Mouse (Mus musculus): Measurements from ENCODE around the gene Trmt1. TPM values are rescaled to one million over a fixed set of nuclear protein-coding genes. Genes with fewer than 3 reads are reported as not detected.
A peak's percentile ranks its signal among the peaks of the same experiment; 100 is the strongest.

Gene Trmt1
- 100 to 1,000 TPM in 2 of 4 experiments, 10 to 100 TPM in 2; 75.4 to 109 (median 88.5) TPM for total RNA-seq (2022)

DNA sequence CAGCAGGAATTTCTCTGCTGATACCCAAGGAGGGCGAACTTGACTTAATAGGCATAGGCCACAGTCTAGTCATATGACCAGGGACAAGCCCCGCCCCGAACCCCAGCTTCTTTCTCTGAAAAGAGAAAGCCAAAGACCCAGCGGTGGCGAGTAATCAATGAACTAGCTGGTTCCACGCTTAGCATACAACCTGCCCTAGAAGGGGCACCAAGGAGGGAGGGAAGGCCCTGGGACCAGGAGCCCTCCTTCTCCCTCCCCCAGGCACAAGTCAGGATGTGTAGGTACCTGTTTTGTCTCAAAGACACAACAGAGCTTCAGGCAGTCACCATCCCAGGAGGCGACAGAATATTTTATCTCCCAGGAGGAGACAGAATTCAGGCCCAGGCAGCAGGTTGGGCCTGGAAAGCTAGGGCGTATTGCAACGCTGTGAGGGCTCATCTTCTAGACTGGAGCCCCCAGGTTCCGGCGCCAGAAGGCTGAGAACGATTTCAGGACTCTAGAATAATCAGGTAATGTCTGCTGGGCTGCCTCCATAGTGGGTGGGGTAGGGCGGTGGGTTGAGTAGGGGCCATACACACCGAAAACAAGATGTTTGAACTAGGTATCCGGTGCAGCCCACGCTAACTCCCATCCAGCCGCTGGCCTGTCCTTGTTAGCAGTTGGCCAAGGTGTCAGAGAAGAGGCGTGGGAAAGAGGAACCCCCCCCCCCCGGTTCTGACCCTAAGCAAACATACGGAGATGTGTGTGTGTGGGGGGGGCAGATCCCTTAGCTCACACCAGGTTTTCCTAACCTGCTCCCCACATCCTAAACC, at the start of gene Trmt1:
Gene Trmt1 (plus strand): TSS at position 117 of the 812 bp plus-strand sequence.
- no peak for DNase-seq

DNA sequence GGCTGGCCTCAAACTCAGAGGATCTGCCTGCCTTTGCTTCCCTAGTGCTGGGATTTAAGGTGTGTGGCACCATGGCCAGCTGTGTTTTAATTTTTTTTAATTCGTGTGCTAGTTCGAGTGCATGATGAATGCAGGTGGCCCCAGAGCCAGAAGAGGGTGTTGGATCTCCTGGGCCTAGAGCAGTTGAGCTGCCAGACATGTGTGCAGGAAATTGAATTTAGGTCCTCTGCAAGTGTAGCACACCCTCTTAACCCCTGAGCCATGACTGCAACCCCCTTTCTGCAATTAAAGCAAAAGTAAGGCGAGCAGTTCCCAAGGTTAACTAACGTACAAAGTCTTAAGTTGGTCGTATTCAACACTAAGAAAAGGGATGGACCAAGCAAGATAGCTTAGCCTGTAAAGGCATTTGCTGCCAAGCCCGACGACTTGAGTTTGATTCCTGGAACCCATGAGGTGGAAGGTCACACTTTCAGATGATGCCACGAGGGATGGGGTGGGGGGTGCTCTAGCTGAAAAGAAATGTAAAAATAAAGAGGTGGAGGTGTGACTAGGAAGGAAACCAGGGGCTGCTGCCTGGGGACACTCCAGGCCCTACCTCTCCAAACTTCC, 48.1 kb upstream of the Trmt1 start:
- DNase-seq = no peak

GRCm38 (mm10) chr8:84638555-84639161, 47.4 kb upstream of the Trmt1 start:
- DNase-seq = no peak

DNA sequence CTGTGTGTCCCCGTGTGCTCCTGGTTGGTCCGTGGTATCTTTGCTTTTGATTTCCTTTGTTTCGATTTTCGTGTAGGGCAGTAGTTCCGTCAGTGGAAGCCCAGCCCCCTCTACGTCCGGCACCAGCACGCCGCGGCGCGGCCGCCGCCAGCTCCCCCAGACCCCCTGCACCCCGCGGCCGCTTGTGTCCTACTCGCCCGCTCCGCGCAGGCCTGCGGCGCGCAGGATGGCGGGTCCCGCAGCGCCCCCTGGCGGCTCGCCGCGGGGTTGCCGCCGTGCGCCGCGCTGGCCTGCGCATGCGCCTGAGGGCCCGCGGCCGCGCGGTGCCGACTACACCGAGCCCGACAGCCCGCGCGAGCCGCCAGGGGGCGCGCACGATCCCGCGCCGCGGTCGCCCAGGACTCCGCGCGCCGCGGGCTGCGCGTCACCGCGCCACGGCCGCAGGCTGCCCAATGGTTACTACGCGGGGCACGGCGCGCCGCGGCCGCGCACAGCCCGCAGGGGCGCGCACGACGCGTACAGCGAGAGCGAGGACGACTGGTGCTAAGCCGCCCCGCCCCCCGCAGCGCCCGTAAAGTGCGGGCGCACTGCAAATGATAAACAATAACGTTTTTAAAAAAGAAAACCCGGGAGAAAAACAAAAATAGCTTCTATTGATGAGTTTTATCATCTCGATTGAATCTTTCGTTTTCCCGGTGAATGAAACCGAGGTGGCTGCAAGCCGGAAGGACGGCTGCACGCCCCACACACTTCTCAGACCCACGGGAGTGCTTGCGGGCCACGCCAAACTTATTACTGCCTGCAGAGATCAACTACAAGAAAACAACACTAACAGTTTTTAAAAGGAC, 46.7 kb upstream of the Trmt1 start:
- peak; percentile 89 for DNase-seq

- DNase-seq = no peak
These were observed 46.0 kb upstream of the Trmt1 start for GRCm38 (mm10) chr8:84640010-84640588.

- no peak for DNase-seq
These were observed 45.4 kb upstream of the Trmt1 start for GRCm38 (mm10) chr8:84640617-84641294.

- no peak for DNase-seq
These were observed 44.3 kb upstream of the Trmt1 start for GRCm38 (mm10) chr8:84641578-84642361.

DNA sequence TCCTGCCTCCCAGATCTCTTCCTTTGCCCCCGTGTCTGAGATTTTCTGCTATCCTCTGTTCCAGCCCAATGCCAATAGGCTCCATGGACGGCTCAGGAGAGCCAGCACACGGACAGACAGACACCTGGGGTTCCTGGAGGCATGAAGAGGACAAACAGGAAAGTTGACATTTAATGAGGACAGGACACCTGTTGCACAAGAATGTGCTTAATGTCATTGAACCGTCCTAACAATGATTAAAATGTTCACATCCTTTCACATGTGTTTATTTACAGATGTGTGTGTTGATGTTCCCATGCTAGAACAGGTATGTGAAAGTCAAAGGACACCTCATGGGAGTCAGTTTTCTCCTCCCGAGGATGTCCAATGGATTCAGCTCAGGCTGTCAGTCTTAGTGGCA, 43.1 kb upstream of the Trmt1 start:
- no peak for DNase-seq

GRCm38 (mm10) chr8:84646800-84647199, 39.3 kb upstream of the Trmt1 start:
- DNase-seq = no peak

DNA sequence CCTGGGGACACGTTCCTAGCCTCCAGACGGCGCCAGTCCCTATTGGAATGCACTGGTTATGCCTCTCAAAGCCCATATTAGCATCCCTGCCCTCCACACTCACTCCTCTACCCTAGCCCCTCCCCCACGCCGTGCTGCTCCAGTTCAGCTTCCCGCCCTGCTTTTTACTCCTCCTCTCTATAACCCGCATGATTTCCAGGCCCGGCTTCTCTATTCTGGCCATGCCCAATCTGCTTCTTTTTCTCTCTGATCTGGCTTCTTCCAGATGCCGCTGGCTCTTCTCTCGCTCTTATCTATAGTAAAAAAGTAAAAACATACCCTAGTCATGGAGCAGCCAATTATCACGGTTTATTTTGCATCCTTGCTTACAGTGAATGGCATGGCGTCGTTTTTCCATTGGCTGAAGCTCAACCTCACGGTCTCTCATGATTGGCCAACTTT, 38.6 kb upstream of the Trmt1 start:
- DNase-seq = no peak

DNA sequence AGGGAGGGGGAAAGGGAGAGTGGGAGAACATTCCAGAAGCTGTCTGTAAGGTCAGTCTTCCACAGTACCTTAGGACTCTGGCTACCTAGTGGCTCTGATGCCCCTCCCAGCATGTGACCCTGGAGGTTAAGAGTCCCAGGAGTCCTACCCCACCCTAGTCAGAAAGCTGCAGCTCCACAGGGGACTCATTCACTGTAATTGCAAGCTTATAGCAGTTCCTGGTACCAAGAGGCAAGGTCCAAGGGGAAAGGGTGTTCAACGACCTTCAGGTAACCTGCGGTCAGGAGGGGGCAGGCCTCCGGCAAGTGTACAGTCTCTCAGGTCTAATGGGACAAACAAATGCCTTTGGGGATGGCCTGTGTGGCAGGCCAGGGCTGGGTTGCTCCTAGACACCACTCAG, 35.9 kb upstream of the Trmt1 start:
- DNase-seq = no peak

- DNase-seq = no peak
These were observed 32.9 kb upstream of the Trmt1 start for GRCm38 (mm10) chr8:84653092-84653631.

- no peak for DNase-seq
These were observed 31.5 kb upstream of the Trmt1 start for GRCm38 (mm10) chr8:84654597-84654996.

DNA sequence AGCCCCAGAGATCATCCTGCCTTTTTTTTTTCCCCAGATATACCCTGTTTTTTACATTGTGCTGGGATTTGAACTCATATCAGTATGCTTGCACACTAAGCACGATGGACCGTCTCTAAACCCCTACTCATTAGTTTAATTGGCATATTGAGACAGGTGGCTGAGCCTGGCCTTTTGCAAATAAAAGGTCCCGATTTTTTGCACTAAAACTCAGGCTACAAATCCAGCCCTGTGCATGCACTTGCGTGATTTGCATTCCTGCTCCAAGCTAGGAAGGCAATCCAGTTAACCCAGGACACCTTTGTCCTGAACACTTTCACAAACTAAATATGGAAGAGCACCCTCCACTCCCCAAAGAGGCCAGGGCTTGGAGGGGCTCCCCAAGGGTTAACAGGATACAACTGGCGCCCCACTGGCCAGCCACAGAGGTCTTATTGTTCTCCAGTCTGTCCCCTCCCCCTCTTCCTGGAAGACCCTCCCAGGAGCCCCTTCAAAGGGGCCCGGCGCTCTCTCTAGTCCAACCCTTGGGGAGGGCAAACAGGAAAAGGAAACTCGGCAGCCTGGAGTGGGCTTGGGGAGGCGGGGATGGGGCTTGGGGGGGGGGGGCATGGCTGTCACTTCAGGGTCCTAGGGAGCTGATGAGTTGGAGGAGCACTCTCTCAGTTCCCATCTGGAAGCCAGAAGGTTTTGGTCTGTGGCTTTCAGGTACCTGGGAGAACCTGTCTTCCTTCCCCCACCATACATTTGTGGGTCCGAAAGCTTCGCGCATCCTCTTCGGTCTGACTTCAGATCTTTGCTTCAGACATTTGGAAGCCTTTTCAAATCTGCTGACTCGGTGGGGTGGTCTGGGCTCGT, 30.5 kb upstream of the Trmt1 start:
- no peak for DNase-seq

DNA sequence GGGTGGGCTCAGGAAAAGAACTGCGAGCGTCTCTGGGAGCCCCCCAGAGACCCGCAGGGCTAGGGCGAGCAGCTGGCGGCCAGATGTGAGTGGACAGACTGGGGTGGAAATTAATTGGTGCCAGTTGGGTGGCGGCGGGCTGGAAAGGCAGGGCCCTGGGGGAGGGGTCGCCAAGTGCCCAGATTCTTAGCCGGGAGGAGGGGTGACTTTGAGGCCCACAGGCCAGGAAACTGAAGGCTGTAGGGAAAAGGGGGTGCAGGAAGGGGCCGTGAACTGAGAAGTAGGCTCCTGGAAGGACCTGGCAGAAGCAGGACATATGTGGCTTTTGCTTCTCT, 29.9 kb upstream of the Trmt1 start:
- DNase-seq = no peak

DNA sequence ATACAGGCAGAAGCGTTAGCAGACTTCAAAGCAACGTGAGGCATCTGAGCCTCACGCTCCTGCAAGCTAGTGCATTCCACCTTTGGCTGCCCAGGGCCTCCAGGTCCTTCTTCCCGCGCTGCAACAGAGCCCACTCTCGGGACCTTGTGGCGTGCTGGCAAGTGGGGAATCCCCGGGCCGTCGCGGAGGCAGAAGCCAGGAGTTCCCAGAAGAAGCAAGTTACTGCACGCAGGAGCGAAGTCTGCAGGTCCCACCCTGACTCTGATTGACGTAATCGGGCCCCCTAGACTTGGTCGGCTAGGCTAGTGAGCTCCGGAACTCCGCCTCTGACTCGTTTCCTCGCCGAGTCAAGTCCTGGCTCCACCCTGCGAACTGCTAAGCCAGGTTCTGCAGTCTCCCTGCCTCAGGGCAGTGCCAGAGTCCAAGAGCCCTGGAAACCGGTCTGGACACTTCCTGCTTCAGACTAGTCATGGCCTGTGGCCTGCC, 29.4 kb upstream of the Trmt1 start:
- DNase-seq = peak; percentile 65

DNA sequence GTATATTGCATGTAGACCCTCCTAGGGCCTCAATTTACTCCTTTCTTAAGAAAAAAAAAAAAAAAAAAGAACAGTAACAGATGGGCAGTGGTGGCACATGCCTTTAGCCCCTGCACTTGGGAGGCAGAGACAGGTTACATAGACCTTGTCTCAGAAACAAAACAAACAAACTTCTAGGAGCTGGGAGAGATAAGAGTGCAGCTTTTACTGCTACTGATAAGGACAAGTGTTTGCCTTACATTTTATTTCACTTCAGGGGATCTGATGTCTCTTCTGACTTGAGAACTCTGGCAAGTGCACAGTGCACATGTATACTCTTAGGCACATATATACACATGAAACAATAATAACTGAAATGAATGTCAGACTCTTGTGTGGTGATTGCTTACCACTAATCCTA, 28.9 kb upstream of the Trmt1 start:
- no peak for DNase-seq

DNA sequence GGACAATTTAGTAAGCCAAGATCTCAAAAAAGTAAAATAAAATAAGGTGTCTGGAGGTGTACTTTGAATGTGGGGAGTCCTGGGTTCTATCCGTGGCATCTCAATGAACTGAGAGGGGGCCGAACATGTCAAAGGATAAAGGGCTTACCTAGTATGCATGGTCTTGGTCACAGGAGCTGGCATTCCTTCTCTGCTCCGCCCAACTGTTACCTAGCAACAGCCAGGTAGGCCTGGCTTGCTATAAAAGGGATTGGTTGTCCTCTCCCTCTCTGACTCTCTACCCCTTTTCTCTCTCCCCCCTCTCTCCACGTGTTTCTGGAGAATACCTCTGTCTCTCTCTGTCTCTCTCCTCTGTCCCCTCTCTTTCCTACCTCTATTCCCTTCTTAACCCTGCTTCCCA, 28.4 kb upstream of the Trmt1 start:
- no peak for DNase-seq

GRCm38 (mm10) chr8:84658951-84659350, 27.2 kb upstream of the Trmt1 start:
- no peak for DNase-seq
